Mouse (Mus musculus) heart, adult 2 months (tissue): ENCODE measurements around the gene Timm29. TPM values are rescaled to one million over a fixed set of nuclear protein-coding genes. Genes with fewer than 3 reads are reported as not detected.

Experiments
- DNase-seq, 2 experiments: peaks; one replicate each; pipeline ENCODE4 v3.0.0; 2021
- H3K27ac ChIP-seq: fragments of 200-600 bp; 2 replicates; pipeline ENCODE4 v1.8.1; 2022
- H3K27me3 ChIP-seq: fragments of 200-500 bp; 2 replicates; pipeline ENCODE4 v1.6.1; 2012; ENCODE audit warnings: mild to moderate bottlenecking, low read length, inconsistent platforms, mixed read lengths; ENCODE audit not compliant: control insufficient read depth, insufficient read depth
- H3K36me3 ChIP-seq: fragments of 200-500 bp; 2 replicates; pipeline ENCODE4 v1.6.1; 2012; ENCODE audit warnings: low read length, inconsistent platforms; ENCODE audit not compliant: control insufficient read depth, insufficient read depth
- H3K4me1 ChIP-seq: fragments of 200-500 bp; 2 replicates; pipeline ENCODE4 v1.6.1; 2011; ENCODE audit warnings: low read length; ENCODE audit not compliant: control insufficient read depth, insufficient read depth
- H3K4me3 ChIP-seq: fragments of 200-600 bp; 2 replicates; pipeline ENCODE4 v1.8.1; 2022
- H3K79me2 ChIP-seq: fragments of 200-500 bp; replicated peaks from 2 replicates; pipeline ENCODE4 v1.6.1; 2012; ENCODE audit warnings: mild to moderate bottlenecking, inconsistent platforms, low read length, moderate library complexity, mixed read lengths; ENCODE audit not compliant: control insufficient read depth, insufficient read depth
- H3K9ac ChIP-seq: fragments of 200-500 bp; 2 replicates; pipeline ENCODE4 v1.6.1; 2012; ENCODE audit warnings: low read depth, mild to moderate bottlenecking, control low read depth, inconsistent platforms, low read length, mixed read lengths
- CTCF ChIP-seq: fragments of 200-600 bp; IDR thresholded peaks from 2 replicates; pipeline ENCODE4 v1.8.1; 2022; ENCODE audit warnings: antibody characterized with exemption, mild to moderate bottlenecking, moderate library complexity
- EP300 ChIP-seq: fragments of 200-500 bp; IDR thresholded peaks from 2 replicates; pipeline ENCODE4 v1.6.1; 2011; ENCODE audit warnings: low read depth, low read length, control low read depth; ENCODE audit not compliant: insufficient read depth
- POLR2A ChIP-seq: fragments of 200-500 bp; IDR thresholded peaks from 2 replicates; pipeline ENCODE4 v1.6.1; 2011; ENCODE audit warnings: mild to moderate bottlenecking, low read depth, low read length, control low read depth; ENCODE audit not compliant: insufficient read depth
- WGBS: fragments of 180-500 bp; shearing (Covaris S2); methylation state at CpG from one replicate; pipeline ENCODE4 v1.1.7; 2018; 5-methylcytosine and 5-hydroxymethylcytosine counted together
- intact Hi-C: fragments of 180-260 bp; cut with DNase I; formaldehyde crosslinking; loops from one replicate; pipeline ENCODE4 v1.15.1; 2025
- polyA plus RNA-seq: library from polyadenylated mRNA; depleted of rRNA; stranded (reverse); fragments of >200 nt; gene quantifications from 2 replicates; pipeline ENCODE4 v1.2.3, GENCODE M21; 2012
- total RNA-seq, 2 experiments: library from RNA; stranded (reverse); gene quantifications; 2 replicates each; pipeline ENCODE4 v1.2.3; 2021

The Timm29 gene
- total and polyA plus RNA-seq, 3 experiments = 35.2 to 63.8 (median 55.2) TPM

- no peak overlapping the region for H3K4me3 ChIP-seq
- no peak overlapping the region for H3K9ac ChIP-seq
- 85% methylated on average over 2 of the region's 2 CpGs for WGBS
- H3K4me1 ChIP-seq = peaks cover 8% of the 10 kb centered on the region
- no peaks in the 10 kb centered on the region; the same call in 1 of the 2 replicates for H3K36me3 ChIP-seq
- TF ChIP-seq CTCF = no peak
- no peak for TF ChIP-seq EP300
- no peak for TF ChIP-seq POLR2A
- H3K27ac ChIP-seq = no peak overlapping the region
- intact Hi-C loops = no loop called here
- no peak for DNase-seq
- H3K27me3 ChIP-seq = no peaks in the 10 kb centered on the region
- no peaks in the 10 kb centered on the region for H3K79me2 ChIP-seq
Measured at GRCm38 (mm10) chr9:21551049-21551448, 41.5 kb upstream of the Timm29 start.

- Histone ChIP-seq H3K27ac (no peak overlapping the region), H3K4me3 (no peak overlapping the region), H3K79me2 (no peaks in the 10 kb centered on the region), H3K4me1 (peaks cover 12% of the 10 kb centered on the region), H3K36me3 (no peaks in the 10 kb centered on the region), H3K27me3 (no peaks in the 10 kb centered on the region), H3K9ac (no peak overlapping the region)
- 83% methylated on average over 6 of the region's 6 CpGs for WGBS
- no peak for DNase-seq
- TF ChIP-seq CTCF (no peak), EP300 (no peak), POLR2A (no peak)
- intact Hi-C loops = no loop called here
Measured at GRCm38 (mm10) chr9:21553607-21554273, 38.8 kb upstream of the Timm29 start.

- Histone ChIP-seq H3K27ac (no peak overlapping the region), H3K79me2 (no peaks in the 10 kb centered on the region; the same call in 1 of the 2 replicates), H3K9ac (no peak overlapping the region), H3K27me3 (no peaks in the 10 kb centered on the region), H3K36me3 (no peaks in the 10 kb centered on the region), H3K4me1 (peaks cover 14% of the 10 kb centered on the region), H3K4me3 (no peak overlapping the region)
- DNase-seq = no peak
- TF ChIP-seq EP300 (no peak), CTCF (no peak), POLR2A (no peak)
- intact Hi-C loops = no loop called here
- WGBS = 89% methylated on average over 6 of the region's 6 CpGs
Measured at GRCm38 (mm10) chr9:21555198-21555742, 37.3 kb upstream of the Timm29 start.

GRCm38 (mm10) chr9:21556996-21557395 is 35.5 kb upstream of the Timm29 start:
- no peak for DNase-seq
- H3K4me1 ChIP-seq = peaks cover 14% of the 10 kb centered on the region
- no peak overlapping the region for H3K27ac ChIP-seq
- TF ChIP-seq POLR2A (no peak), CTCF (no peak), EP300 (no peak)
- no peak overlapping the region for H3K9ac ChIP-seq
- no peak overlapping the region for H3K4me3 ChIP-seq
- no peaks in the 10 kb centered on the region for H3K36me3 ChIP-seq
- WGBS = 67% methylated on average over 2 of the region's 2 CpGs
- H3K79me2 ChIP-seq = no peaks in the 10 kb centered on the region; the same call in 1 of the 2 replicates
- intact Hi-C loops = no loop called here
- no peaks in the 10 kb centered on the region for H3K27me3 ChIP-seq

GRCm38 (mm10) chr9:21557556-21557955 is 35.0 kb upstream of the Timm29 start:
- no peak for DNase-seq
- TF ChIP-seq EP300 (no peak), CTCF (no peak), POLR2A (no peak)
- H3K4me1 ChIP-seq = peaks cover 14% of the 10 kb centered on the region
- H3K79me2 ChIP-seq = no peaks in the 10 kb centered on the region; the same call in 1 of the 2 replicates
- H3K9ac ChIP-seq = no peak overlapping the region
- WGBS = 94% methylated on average over 2 of the region's 2 CpGs
- H3K36me3 ChIP-seq = no peaks in the 10 kb centered on the region
- H3K27ac ChIP-seq = no peak overlapping the region
- intact Hi-C loops = no loop called here
- no peaks in the 10 kb centered on the region for H3K27me3 ChIP-seq
- no peak overlapping the region for H3K4me3 ChIP-seq

- intact Hi-C loops = no loop called here
- 28% methylated on average over 4 of the region's 4 CpGs for WGBS
- Histone ChIP-seq H3K27me3 (no peaks in the 10 kb centered on the region), H3K9ac (no peak overlapping the region), H3K4me1 (peaks cover 14% of the 10 kb centered on the region), H3K4me3 (no peak overlapping the region), H3K79me2 (no peaks in the 10 kb centered on the region; the same call in 1 of the 2 replicates), H3K36me3 (no peaks in the 10 kb centered on the region), H3K27ac (no peak overlapping the region)
- no peak for TF ChIP-seq POLR2A
- no peak for TF ChIP-seq EP300
- no peak for TF ChIP-seq CTCF
- no peak for DNase-seq
Measured at GRCm38 (mm10) chr9:21558366-21558765, 34.2 kb upstream of the Timm29 start.
